Mouse (Mus musculus): ENCODE measurements around the gene Tmod4. TPM values are rescaled to one million over a fixed set of nuclear protein-coding genes. Genes with fewer than 3 reads are reported as not detected.

Tmod4 gene
- 2.9 TPM for polyA plus RNA-seq (2017; shearing (Covaris generic))

GRCm38 (mm10) chr3:95124246-95124645 lies at the start of gene Tmod4:
Gene Tmod4 (plus strand): TSS chr3:95124476.

GRCm38 (mm10) chr3:95106338-95107117 lies 17.7 kb upstream of the Tmod4 start, which contains the start of gene Pip5k1a:
Gene Pip5k1a (minus strand): TSS chr3:95106930.

GRCm38 (mm10) chr3:95110911-95111726 lies 13.2 kb upstream of the Tmod4 start, which contains the start of gene Vps72:
Gene Vps72 (plus strand): TSS chr3:95111022.

GRCm38 (mm10) chr3:95133680-95134101 lies 9.4 kb downstream of the Tmod4 start, which contains the start of the genes Scnm1 and Lysmd1:
Gene Scnm1 (minus strand): TSS chr3:95134011.
Gene Lysmd1 (plus strand): TSS chr3:95134088.

GRCm38 (mm10) chr3:95141952-95142616 lies 17.8 kb downstream of the Tmod4 start, which contains the start of gene Tnfaip8l2:
Gene Tnfaip8l2 (minus strand): TSS chr3:95142360.

GRCm38 (mm10) chr3:95159987-95160963 lies 36.0 kb downstream of the Tmod4 start, which contains the start of gene Sema6c:
Gene Sema6c (plus strand): TSS chr3:95160457.

Other genes with a start within 250 kb of the Tmod4 start
- 382 TPM for gene Psmb4, start 237.5 kb upstream of the Tmod4 start, polyA plus RNA-seq (2017; shearing (Covaris generic))
- 4.7 TPM for gene Selenbp1, start 191.4 kb upstream of the Tmod4 start, polyA plus RNA-seq (2017; shearing (Covaris generic))
- gene Rfx5, start 170.4 kb upstream of the Tmod4 start, polyA plus RNA-seq (2017; shearing (Covaris generic)), result 22.5 TPM
- gene Pi4kb, start 149.7 kb upstream of the Tmod4 start, polyA plus RNA-seq (2017; shearing (Covaris generic)), result 17.3 TPM
- gene Zfp687, start 109.0 kb upstream of the Tmod4 start, polyA plus RNA-seq (2017; shearing (Covaris generic)), result 84.8 TPM
- 296 TPM for gene Psmd4, start 81.9 kb upstream of the Tmod4 start, polyA plus RNA-seq (2017; shearing (Covaris generic))
- 36.4 TPM for gene Pip5k1a, start 17.5 kb upstream of the Tmod4 start, polyA plus RNA-seq (2017; shearing (Covaris generic))
- 118 TPM for gene Vps72, start 13.5 kb upstream of the Tmod4 start, polyA plus RNA-seq (2017; shearing (Covaris generic))
- 117 TPM for gene Scnm1, start 9.5 kb downstream of the Tmod4 start, polyA plus RNA-seq (2017; shearing (Covaris generic))
- gene Lysmd1, start 9.6 kb downstream of the Tmod4 start, polyA plus RNA-seq (2017; shearing (Covaris generic)), result 31.2 TPM
- gene Tnfaip8l2, start 17.9 kb downstream of the Tmod4 start, polyA plus RNA-seq (2017; shearing (Covaris generic)), result 264 TPM
- gene Sema6c, start 36.0 kb downstream of the Tmod4 start, polyA plus RNA-seq (2017; shearing (Covaris generic)), result 0.38 TPM
- 37.4 TPM for gene Gabpb2, start 93.4 kb downstream of the Tmod4 start, polyA plus RNA-seq (2017; shearing (Covaris generic))
- 440 TPM for gene Cdc42se1, start 104.3 kb downstream of the Tmod4 start, polyA plus RNA-seq (2017; shearing (Covaris generic))
- 8.8 TPM for gene Mllt11, start 107.7 kb downstream of the Tmod4 start, polyA plus RNA-seq (2017; shearing (Covaris generic))
- 0.97 TPM for gene Gm128, start 117.1 kb downstream of the Tmod4 start, polyA plus RNA-seq (2017; shearing (Covaris generic))
- not detected for gene Bnipl, start 126.7 kb downstream of the Tmod4 start, polyA plus RNA-seq (2017; shearing (Covaris generic))
- 28.8 TPM for gene Mindy1, start 156.9 kb downstream of the Tmod4 start, polyA plus RNA-seq (2017; shearing (Covaris generic))
- gene Prune1, start 157.6 kb downstream of the Tmod4 start, polyA plus RNA-seq (2017; shearing (Covaris generic)), result 7.2 TPM
- 0.62 TPM for gene Anxa9, start 182.7 kb downstream of the Tmod4 start, polyA plus RNA-seq (2017; shearing (Covaris generic))
- 274 TPM for gene Cers2, start 190.3 kb downstream of the Tmod4 start, polyA plus RNA-seq (2017; shearing (Covaris generic))
- 47.0 TPM for gene Setdb1, start 232.7 kb downstream of the Tmod4 start, polyA plus RNA-seq (2017; shearing (Covaris generic))